Mouse (Mus musculus) small intestine, adult 2 months (tissue): ENCODE results near the gene Tram2.

Source experiments
- CTCF ChIP-seq: fragments of 200-500 bp; IDR thresholded peaks from 2 replicates; pipeline ENCODE4 v1.5.1; 2012; ENCODE audit warnings: low read depth, mild to moderate bottlenecking, control low read depth, inconsistent platforms, low read length, moderate library complexity, mixed read lengths; ENCODE audit not compliant: insufficient replicate concordance, insufficient read length; ENCODE audit errors: extremely low read depth
- POLR2A ChIP-seq: fragments of 200-500 bp; IDR thresholded peaks from 2 replicates; pipeline ENCODE4 v1.6.1; 2012; ENCODE audit warnings: low read depth, mild to moderate bottlenecking, control low read depth, inconsistent platforms, low read length, moderate library complexity

- TF ChIP-seq CTCF: no peak
- TF ChIP-seq POLR2A: no peak
Measured at GRCm38 (mm10) chr1:21042461-21042860, 36.6 kb downstream of the Tram2 start.
